Mouse (Mus musculus): ENCODE results near the gene Haao. TPM values are rescaled to one million over a fixed set of nuclear protein-coding genes. Genes with fewer than 3 reads are reported as not detected.

The Haao gene
- polyA plus RNA-seq, 1 experiment, result not detected

DNA sequence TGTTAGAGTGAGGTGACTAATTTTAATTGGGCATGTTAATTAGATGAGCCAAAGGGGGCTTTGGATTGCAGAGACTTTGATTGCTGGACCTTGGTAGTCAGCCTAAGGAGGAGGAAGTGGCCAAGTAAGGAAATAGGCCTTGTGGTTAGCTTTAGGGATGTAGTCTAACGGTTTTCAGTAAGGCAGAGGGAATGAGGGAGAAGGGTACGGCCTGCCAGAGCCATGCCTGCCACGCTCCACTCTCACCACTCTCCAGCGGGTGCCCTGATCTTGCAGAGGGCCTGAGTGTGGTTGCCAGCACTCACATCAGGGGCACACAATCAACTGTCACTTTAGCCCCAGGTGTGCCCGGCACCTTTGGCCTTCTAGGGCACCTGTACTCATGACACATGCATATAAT, 57.6 kb downstream of the Haao start:
- Histone ChIP-seq H3K36me3 (ENCODE audit: control insufficient read depth, insufficient read depth) (no peaks in the 10 kb centered on the region), H3K27me3 (ENCODE audit: control insufficient read depth, insufficient read depth, insufficient read length) (no peaks in the 10 kb centered on the region), H3K79me2 (ENCODE audit: control insufficient read depth, insufficient read depth) (no peaks in the 10 kb centered on the region), H3K79me3 (ENCODE audit: low read depth) (no peaks in the 10 kb centered on the region), H3K4me3 (ENCODE audit: insufficient read depth, poor library complexity, severe bottlenecking) (no peak overlapping the region), H3ac (ENCODE audit: control insufficient read depth, insufficient read length, low read depth) (no peak overlapping the region)
- TF ChIP-seq MAX (IDR thresholded peaks at IDR 0.05), result no peak
- no peak for TF ChIP-seq MYOG (IDR thresholded peaks at IDR 0.05; ENCODE audit: control insufficient read depth, extremely low read depth, insufficient read length)
- no peak for TF ChIP-seq CEBPB (IDR thresholded peaks at IDR 0.05; ENCODE audit: low read depth)
- TF ChIP-seq MYOD1 (IDR thresholded peaks at IDR 0.05; ENCODE audit: control insufficient read depth, insufficient read length, low read depth), result no peak
- no peak for TF ChIP-seq CTCF (IDR thresholded peaks at IDR 0.05; ENCODE audit: control insufficient read depth, insufficient read depth, insufficient read length)
- no peak for TF ChIP-seq FOSL1 (IDR thresholded peaks at IDR 0.05; ENCODE audit: insufficient read depth, low read length, poor library complexity, severe bottlenecking)
- TF ChIP-seq USF1 (IDR thresholded peaks at IDR 0.05; ENCODE audit: low read depth), result no peak

DNA sequence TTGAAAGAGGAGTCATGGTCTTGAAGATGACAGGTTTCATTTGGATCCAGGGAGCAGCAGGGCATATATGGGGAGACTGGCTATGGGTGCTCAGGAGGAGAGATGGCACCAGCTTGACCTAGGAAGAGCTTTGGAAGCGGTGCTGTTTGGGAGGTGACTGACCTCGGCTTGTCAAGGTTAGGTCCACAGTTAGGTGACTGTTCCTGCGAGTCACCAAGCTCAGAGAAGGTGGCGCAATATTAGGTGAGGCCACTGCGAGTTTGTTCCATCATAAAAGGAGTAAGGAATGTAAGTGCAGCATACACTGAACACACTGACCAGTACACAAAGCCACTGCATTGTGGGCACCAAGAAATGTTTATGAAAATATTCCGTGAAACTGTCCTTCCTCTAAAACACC, 61.3 kb downstream of the Haao start:
- H3K36me3 ChIP-seq (ENCODE audit: control insufficient read depth, insufficient read depth), result peaks cover 5% of the 10 kb centered on the region

DNA sequence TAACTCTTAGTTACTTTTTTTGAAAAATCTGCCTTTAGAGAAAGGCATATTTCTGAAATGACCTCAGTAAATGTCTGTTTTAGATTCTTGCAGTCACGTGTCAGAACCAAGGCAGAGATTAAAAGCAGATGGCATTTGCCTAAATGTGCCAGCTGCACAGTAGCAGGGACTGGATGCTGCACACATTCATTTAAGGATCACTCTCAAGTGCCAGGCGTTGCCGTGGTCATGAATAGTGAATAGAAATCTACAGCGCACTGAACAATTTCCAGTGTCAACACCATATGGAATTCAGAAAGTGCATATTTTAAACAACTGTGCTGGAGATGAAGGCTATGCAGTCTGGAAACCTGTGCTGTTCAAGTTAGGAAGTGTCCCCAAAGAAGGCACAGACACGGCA, 65.0 kb downstream of the Haao start:
- no peak overlapping the region for H3ac ChIP-seq (ENCODE audit: control insufficient read depth, insufficient read length, low read depth)
- H3K36me3 ChIP-seq (ENCODE audit: control insufficient read depth, insufficient read depth), result peaks cover 5% of the 10 kb centered on the region
- TF ChIP-seq MYOG (IDR thresholded peaks at IDR 0.05; ENCODE audit: control insufficient read depth, extremely low read depth, insufficient read length), result no peak
- no peak for TF ChIP-seq USF1 (IDR thresholded peaks at IDR 0.05; ENCODE audit: low read depth)
- TF ChIP-seq CTCF (IDR thresholded peaks at IDR 0.05; ENCODE audit: control insufficient read depth, insufficient read depth, insufficient read length), result no peak
- no peak for TF ChIP-seq MYOD1 (IDR thresholded peaks at IDR 0.05; ENCODE audit: control insufficient read depth, insufficient read length, low read depth)
- TF ChIP-seq MAX (IDR thresholded peaks at IDR 0.05), result no peak
- TF ChIP-seq FOSL1 (IDR thresholded peaks at IDR 0.05; ENCODE audit: insufficient read depth, low read length, poor library complexity, severe bottlenecking), result no peak
- no peak for TF ChIP-seq CEBPB (IDR thresholded peaks at IDR 0.05; ENCODE audit: low read depth)
- H3K79me3 ChIP-seq (ENCODE audit: low read depth), result no peaks in the 10 kb centered on the region
- H3K27me3 ChIP-seq (ENCODE audit: control insufficient read depth, insufficient read depth, insufficient read length), result no peaks in the 10 kb centered on the region
- H3K4me3 ChIP-seq (ENCODE audit: insufficient read depth, poor library complexity, severe bottlenecking), result no peak overlapping the region
- H3K79me2 ChIP-seq (ENCODE audit: control insufficient read depth, insufficient read depth), result no peaks in the 10 kb centered on the region

More for the DNA sequence above, 61.3 kb downstream of the Haao start:
- H3ac ChIP-seq (ENCODE audit: control insufficient read depth, insufficient read length, low read depth), result no peak overlapping the region
- no peaks in the 10 kb centered on the region for H3K27me3 ChIP-seq (ENCODE audit: control insufficient read depth, insufficient read depth, insufficient read length)
- H3K4me3 ChIP-seq (ENCODE audit: insufficient read depth, poor library complexity, severe bottlenecking), result no peak overlapping the region
- H3K79me3 ChIP-seq (ENCODE audit: low read depth), result no peaks in the 10 kb centered on the region
- H3K79me2 ChIP-seq (ENCODE audit: control insufficient read depth, insufficient read depth), result no peaks in the 10 kb centered on the region
- TF ChIP-seq MAX (IDR thresholded peaks at IDR 0.05) (no peak), MYOD1 (IDR thresholded peaks at IDR 0.05; ENCODE audit: control insufficient read depth, insufficient read length, low read depth) (no peak), CTCF (IDR thresholded peaks at IDR 0.05; ENCODE audit: control insufficient read depth, insufficient read depth, insufficient read length) (no peak), CEBPB (IDR thresholded peaks at IDR 0.05; ENCODE audit: low read depth) (no peak), USF1 (IDR thresholded peaks at IDR 0.05; ENCODE audit: low read depth) (no peak)

Other genes starting within 250 kb of the Haao start
- not detected for gene Kcng3, start 216.1 kb downstream of the Haao start, polyA plus RNA-seq (2012; fragmentation: generic; extraction: Trizol)
- 25.7 TPM for gene Mta3, start 141.8 kb downstream of the Haao start, polyA plus RNA-seq (2012; fragmentation: generic; extraction: Trizol)